Mouse (Mus musculus): Measurements from ENCODE around the gene Mapre3. TPM values are rescaled to one million over a fixed set of nuclear protein-coding genes. Genes with fewer than 3 reads are reported as not detected.

The Mapre3 gene
- 9.3 and 21.1 TPM in 2 replicates for polyA plus RNA-seq (2012; ENCODE audit: low replicate concordance)

GRCm38 (mm10) chr5:30814424-30815119 lies at the start of gene Mapre3:
Gene Mapre3, plus strand, starts transcription at chr5:30814641.

GRCm38 (mm10) chr5:30867712-30868111 lies 53.3 kb downstream of the Mapre3 start, which contains the start of gene Tmem214:
Gene Tmem214, plus strand, starts transcription at chr5:30868012.

GRCm38 (mm10) chr5:30888337-30889087 lies 74.1 kb downstream of the Mapre3 start, which contains the start of gene Agbl5:
Gene Agbl5, plus strand, starts transcription at chr5:30888694.

GRCm38 (mm10) chr5:30907413-30908059 lies 93.1 kb downstream of the Mapre3 start, which contains the start of gene Ost4:
Gene Ost4, minus strand, starts transcription at chr5:30907788.

GRCm38 (mm10) chr5:30913060-30913841 lies 98.8 kb downstream of the Mapre3 start, which contains the start of gene Emilin1:
Gene Emilin1, plus strand, starts transcription at chr5:30913402.

Other genes with a start within 250 kb of the Mapre3 start
- 0.05 and 0.12 TPM in 2 replicates for gene Kcnk3, start 226.5 kb upstream of the Mapre3 start, polyA plus RNA-seq (2012; ENCODE audit: low replicate concordance)
- 11.0 and 36.3 TPM in 2 replicates for gene Slc35f6, start 166.7 kb upstream of the Mapre3 start, polyA plus RNA-seq (2012; ENCODE audit: low replicate concordance)
- 397 and 536 TPM in 2 replicates for gene Cenpa, start 147.9 kb upstream of the Mapre3 start, polyA plus RNA-seq (2012; ENCODE audit: low replicate concordance)
- 0.19 and 0.23 TPM in 2 replicates for gene Dpysl5, start 103.1 kb upstream of the Mapre3 start, polyA plus RNA-seq (2012; ENCODE audit: low replicate concordance)
- gene Tmem214, start 53.4 kb downstream of the Mapre3 start, polyA plus RNA-seq (2012; ENCODE audit: low replicate concordance): 13.1 and 32.5 TPM in 2 replicates
- 40.6 and 66.1 TPM in 2 replicates for gene Agbl5, start 74.1 kb downstream of the Mapre3 start, polyA plus RNA-seq (2012; ENCODE audit: low replicate concordance)
- 52.3 and 99.1 TPM in 2 replicates for gene Ost4, start 93.1 kb downstream of the Mapre3 start, polyA plus RNA-seq (2012; ENCODE audit: low replicate concordance)
- gene Emilin1, start 98.8 kb downstream of the Mapre3 start, polyA plus RNA-seq (2012; ENCODE audit: low replicate concordance): 5.9 and 22.8 TPM in 2 replicates
- gene Khk, start 106.8 kb downstream of the Mapre3 start, polyA plus RNA-seq (2012; ENCODE audit: low replicate concordance): 6.8 and 14.6 TPM in 2 replicates
- not detected in 2 replicates for gene Cgref1, start 130.9 kb downstream of the Mapre3 start, polyA plus RNA-seq (2012; ENCODE audit: low replicate concordance)
- gene Preb, start 145.7 kb downstream of the Mapre3 start, polyA plus RNA-seq (2012; ENCODE audit: low replicate concordance): 106 and 114 TPM in 2 replicates
- 0.23 and 0.33 TPM in 2 replicates for gene Tcf23, start 154.0 kb downstream of the Mapre3 start, polyA plus RNA-seq (2012; ENCODE audit: low replicate concordance)
- gene Atraid, start 233.7 kb downstream of the Mapre3 start, polyA plus RNA-seq (2012; ENCODE audit: low replicate concordance): 8.0 and 9.4 TPM in 2 replicates
- gene Slc5a6, start 234.3 kb downstream of the Mapre3 start, polyA plus RNA-seq (2012; ENCODE audit: low replicate concordance): 1.1 and 10.6 TPM in 2 replicates
- gene Cad, start 240.1 kb downstream of the Mapre3 start, polyA plus RNA-seq (2012; ENCODE audit: low replicate concordance): 574 and 647 TPM in 2 replicates

All from leukemia stem cell, adult 10-12 weeks (primary cell).